Mouse (Mus musculus) lung, postnatal 0 days (tissue): ENCODE measurements at regions not wholly inside any gene's neighbourhood (a gene's known extent, or its start where the extent isn't known, plus 50 kb on each side); places are given as distances from the start of the nearest gene placed in this dataset.
"Not testable (repeated sequence)": the region's sequence is repeated elsewhere in the genome, so short reads cannot be mapped to it uniquely, and the experiment has no call there.

Source experiments
- ATAC-seq: fragments of 200-750 bp; cut with Nextera tagmentation; 2 replicates; pipeline ENCODE4 v1.8.0; 2017; ENCODE audit warnings: moderate library complexity
- DNase-seq: peaks from one replicate; pipeline ENCODE4 v3.0.0-alpha.2; 2016; ENCODE audit warnings: low spot score
- H3K27ac ChIP-seq: fragments of 300-500 bp; sonication (generic); 2 replicates; pipeline ENCODE4 v1.5.1; 2014; ENCODE audit warnings: antibody characterized with exemption, mild to moderate bottlenecking, low read length, mixed read lengths
- H3K27me3 ChIP-seq: fragments of 300-500 bp; sonication (generic); replicated peaks from 2 replicates; pipeline ENCODE4 v1.6.1; 2014; ENCODE audit warnings: low read length, mixed read lengths; ENCODE audit not compliant: insufficient read depth
- H3K36me3 ChIP-seq: fragments of 300-500 bp; sonication (generic); 2 replicates; pipeline ENCODE4 v1.6.1; 2014; ENCODE audit warnings: low read length, mixed read lengths; ENCODE audit not compliant: insufficient read depth
- H3K4me1 ChIP-seq: fragments of 300-500 bp; sonication (generic); 2 replicates; pipeline ENCODE4 v1.6.1; 2014; ENCODE audit warnings: antibody characterized with exemption, low read depth, low read length, mixed read lengths; ENCODE audit not compliant: insufficient read depth
- H3K4me2 ChIP-seq: fragments of 300-500 bp; sonication (generic); replicated peaks from 2 replicates; pipeline ENCODE4 v1.6.1; 2014; ENCODE audit warnings: low read depth, mild to moderate bottlenecking, low read length, moderate library complexity, mixed read lengths
- H3K4me3 ChIP-seq: fragments of 300-500 bp; sonication (generic); 2 replicates; pipeline ENCODE4 v1.5.1; 2014; ENCODE audit warnings: low read depth, low read length
- H3K9ac ChIP-seq: fragments of 300-500 bp; sonication (generic); replicated peaks from 2 replicates; pipeline ENCODE4 v1.6.1; 2014; ENCODE audit warnings: low read depth, mild to moderate bottlenecking
- H3K9me3 ChIP-seq: fragments of 300-500 bp; sonication (generic); 2 replicates; pipeline ENCODE4 v1.6.1; 2016; ENCODE audit warnings: low read length, mixed read lengths
- CTCF ChIP-seq: IDR thresholded peaks from 2 replicates; pipeline ENCODE4 v1.5.1; 2016; ENCODE audit warnings: antibody characterized with exemption, mild to moderate bottlenecking
- EP300 ChIP-seq: IDR thresholded peaks from 2 replicates; pipeline ENCODE4 v1.6.1; 2016; ENCODE audit warnings: antibody characterized with exemption, mild to moderate bottlenecking, control low read depth
- WGBS: fragments of 180-500 bp; shearing (Covaris S2); extraction: QIAGEN DNeasy Blood & Tissue Kit; methylation state at CpG from one replicate; pipeline ENCODE4 v1.1.7; 2014; 5-methylcytosine and 5-hydroxymethylcytosine counted together

GRCm38 (mm10) chr1:78588036-78588435 is 69.6 kb upstream of the Acsl3 start:
- TF ChIP-seq EP300: no peak
- TF ChIP-seq CTCF: no peak
- H3K4me1 ChIP-seq: no peaks in the 10 kb centered on the region
- no peak overlapping the region for H3K4me2 ChIP-seq
- WGBS: 82% methylated on average over 11 of the region's 11 CpGs
- H3K9me3 ChIP-seq: no peaks in the 10 kb centered on the region
- H3K36me3 ChIP-seq: no peaks in the 10 kb centered on the region
- H3K27me3 ChIP-seq: no peaks in the 10 kb centered on the region
- DNase-seq (no peak), ATAC-seq (no peak)
- H3K4me3 ChIP-seq: no peak overlapping the region
- no peak overlapping the region for H3K9ac ChIP-seq
- no peak overlapping the region for H3K27ac ChIP-seq

GRCm38 (mm10) chr1:78588660-78589059 is 69.0 kb upstream of the Acsl3 start:
- H3K27me3 ChIP-seq, H3K4me3 ChIP-seq, H3K4me2 ChIP-seq, H3K36me3 ChIP-seq, DNase-seq, H3K4me1 ChIP-seq, ATAC-seq, H3K27ac ChIP-seq, H3K9ac ChIP-seq, H3K9me3 ChIP-seq: not testable (repeated sequence)
- WGBS: 30% methylated on average over 1 of the region's 1 CpGs

GRCm38 (mm10) chr1:78590558-78590957 is 67.1 kb upstream of the Acsl3 start:
- Histone ChIP-seq H3K9me3 (no peaks in the 10 kb centered on the region), H3K9ac (no peak overlapping the region), H3K4me2 (no peak overlapping the region), H3K36me3 (no peaks in the 10 kb centered on the region), H3K4me1 (no peaks in the 10 kb centered on the region), H3K27ac (no peak overlapping the region), H3K27me3 (no peaks in the 10 kb centered on the region), H3K4me3 (no peak overlapping the region)
- 72% methylated on average over 5 of the region's 5 CpGs for WGBS
- TF ChIP-seq CTCF: no peak
- no peak for TF ChIP-seq EP300
- DNase-seq (no peak), ATAC-seq (no peak)

- 62% methylated on average over 14 of the region's 14 CpGs for WGBS
- peak; percentile 55 for ATAC-seq
- DNase-seq: peak; percentile 37
Observed at GRCm38 (mm10) chr1:78593927-78594641, 63.5 kb upstream of the Acsl3 start.

GRCm38 (mm10) chr1:78595521-78596139 is 62.0 kb upstream of the Acsl3 start:
- WGBS: 72% methylated on average over 14 of the region's 14 CpGs

More at GRCm38 (mm10) chr1:78593927-78594641, 63.5 kb upstream of the Acsl3 start:
- TF ChIP-seq CTCF (no peak), EP300 (no peak)
- Histone ChIP-seq H3K4me2 (no peak overlapping the region), H3K27me3 (no peaks in the 10 kb centered on the region), H3K9me3 (no peaks in the 10 kb centered on the region), H3K36me3 (no peaks in the 10 kb centered on the region), H3K4me3 (no peak overlapping the region), H3K4me1 (no peaks in the 10 kb centered on the region), H3K9ac (no peak overlapping the region), H3K27ac (no peak overlapping the region)

GRCm38 (mm10) chr1:78598561-78598960 is 59.1 kb upstream of the Acsl3 start:
- H3K27ac ChIP-seq: no peak overlapping the region
- H3K9me3 ChIP-seq: no peaks in the 10 kb centered on the region
- no peak for DNase-seq
- H3K4me2 ChIP-seq: no peak overlapping the region
- 77% methylated on average over 5 of the region's 5 CpGs for WGBS
- no peaks in the 10 kb centered on the region for H3K27me3 ChIP-seq
- H3K36me3 ChIP-seq: no peaks in the 10 kb centered on the region
- no peak for ATAC-seq
- no peaks in the 10 kb centered on the region for H3K4me1 ChIP-seq
- H3K9ac ChIP-seq: no peak overlapping the region
- TF ChIP-seq EP300 (no peak), CTCF (no peak)
- H3K4me3 ChIP-seq: no peak overlapping the region

More at GRCm38 (mm10) chr1:78595521-78596139, 62.0 kb upstream of the Acsl3 start:
- no peaks in the 10 kb centered on the region for H3K4me1 ChIP-seq
- H3K27ac ChIP-seq: no peak overlapping the region
- H3K9me3 ChIP-seq: no peaks in the 10 kb centered on the region
- no peak overlapping the region for H3K9ac ChIP-seq
- no peak overlapping the region for H3K4me2 ChIP-seq
- H3K4me3 ChIP-seq: no peak overlapping the region
- DNase-seq (no peak), ATAC-seq (no peak)
- TF ChIP-seq CTCF: no peak
- TF ChIP-seq EP300: no peak
- H3K27me3 ChIP-seq: no peaks in the 10 kb centered on the region
- H3K36me3 ChIP-seq: no peaks in the 10 kb centered on the region
